Mouse (Mus musculus) heart, postnatal 25 days (tissue): ENCODE data around the gene Ccdc114. TPM values are rescaled to one million over a fixed set of nuclear protein-coding genes. Genes with fewer than 3 reads are reported as not detected.

Experiments
- DNase-seq: peaks from one replicate; pipeline ENCODE4 v3.0.0; 2022; ENCODE audit warnings: low spot score
- intact Hi-C: fragments of 180-260 bp; cut with DNase I; formaldehyde crosslinking; loops from one replicate; pipeline ENCODE4 v1.15.1; 2025
- total RNA-seq, 2 experiments: library from RNA; stranded (reverse); gene quantifications; 2 replicates each; pipeline ENCODE4 v1.2.3; 2021

Ccdc114 gene
- total RNA-seq, 2 experiments from 2014 or later, result 0.68 to 0.75 TPM

GRCm38 (mm10) chr7:45971831-45972723 lies 48.2 kb downstream of the Ccdc114 start:
- no peak for DNase-seq
- intact Hi-C loops, result no loop called here

GRCm38 (mm10) chr7:45973271-45973687 lies 49.4 kb downstream of the Ccdc114 start:
- intact Hi-C loops, result no loop called here
- no peak for DNase-seq

GRCm38 (mm10) chr7:45974103-45974502 lies 50.2 kb downstream of the Ccdc114 start:
- no peak for DNase-seq
- intact Hi-C loops, result no loop called here

- intact Hi-C loops, result no loop called here
- DNase-seq, result no peak
Measured at GRCm38 (mm10) chr7:45974512-45974911, 50.6 kb downstream of the Ccdc114 start.

- intact Hi-C loops, result no loop called here
Measured at GRCm38 (mm10) chr7:45981612-45982011, 57.7 kb downstream of the Ccdc114 start.

GRCm38 (mm10) chr7:45986893-45987292 lies 63.0 kb downstream of the Ccdc114 start:
- intact Hi-C loops, result no loop called here

More at GRCm38 (mm10) chr7:45981612-45982011, 57.7 kb downstream of the Ccdc114 start:
- DNase-seq, result no peak

GRCm38 (mm10) chr7:45988344-45988743 lies 64.5 kb downstream of the Ccdc114 start:
- DNase-seq, result no peak
- intact Hi-C loops, result no loop called here

More at GRCm38 (mm10) chr7:45986893-45987292, 63.0 kb downstream of the Ccdc114 start:
- DNase-seq, result no peak

GRCm38 (mm10) chr7:45992470-45992869 lies 68.6 kb downstream of the Ccdc114 start:
- intact Hi-C loops, result no loop called here
- no peak for DNase-seq

Other genes with a start within 250 kb of the Ccdc114 start
- gene Ntn5, start 240.1 kb upstream of the Ccdc114 start, total RNA-seq, result under 1 TPM; 0.14 to 0.29 TPM
- gene Sec1, start 229.7 kb upstream of the Ccdc114 start, total RNA-seq, result under 1 TPM in 1 of 2 experiments, not detected in 1; 0.16 TPM
- gene Car11, start 224.2 kb upstream of the Ccdc114 start, total RNA-seq, result 1 to 10 TPM; 2.5 to 3.8 TPM
- gene Dbp, start 219.0 kb upstream of the Ccdc114 start, total RNA-seq, result 100 to 1,000 TPM in 1 of 2 experiments, 10 to 100 TPM in 1; 13.6 to 153 TPM
- 100 to 1,000 TPM; 507 to 553 TPM for gene Rpl18, start 208.6 kb upstream of the Ccdc114 start, total RNA-seq
- gene Sphk2, start 206.1 kb upstream of the Ccdc114 start, total RNA-seq, result 10 to 100 TPM; 15.8 to 16.7 TPM
- under 1 TPM; 0.20 to 0.34 TPM for gene Fam83e, start 202.9 kb upstream of the Ccdc114 start, total RNA-seq
- not detected for gene Spaca4, start 198.3 kb upstream of the Ccdc114 start, total RNA-seq
- gene Lmtk3, start 140.3 kb upstream of the Ccdc114 start, total RNA-seq, result under 1 TPM in 1 of 2 experiments, not detected in 1; 0.14 TPM
- gene Sult2b1, start 139.4 kb upstream of the Ccdc114 start, total RNA-seq, result not detected
- gene Cyth2, start 109.5 kb upstream of the Ccdc114 start, total RNA-seq, result 10 to 100 TPM; 63.2 to 65.5 TPM
- under 1 TPM; 0.55 to 0.70 TPM for gene Kcnj14, start 99.3 kb upstream of the Ccdc114 start, total RNA-seq
- gene Grwd1, start 93.1 kb upstream of the Ccdc114 start, total RNA-seq, result 10 to 100 TPM in 1 of 2 experiments, 1 to 10 TPM in 1; 10.0 to 11.2 TPM
- 100 to 1,000 TPM in 1 of 2 experiments, 10 to 100 TPM in 1; 97.5 to 114 TPM for gene Kdelr1, start 51.3 kb upstream of the Ccdc114 start, total RNA-seq
- gene Grin2d, start 45.7 kb upstream of the Ccdc114 start, total RNA-seq, result under 1 TPM; 0.36 to 0.49 TPM
- gene Syngr4, start 27.4 kb upstream of the Ccdc114 start, total RNA-seq, result not detected
- gene Tmem143, start 27.1 kb upstream of the Ccdc114 start, total RNA-seq, result 100 to 1,000 TPM; 102 to 105 TPM
- 10 to 100 TPM; 20.9 to 28.7 TPM for gene Emp3, start 2.7 kb upstream of the Ccdc114 start, total RNA-seq
- gene Abcc6, start 106.2 kb downstream of the Ccdc114 start, total RNA-seq, result not detected
- 10 to 100 TPM; 77.4 to 78.0 TPM for gene Nomo1, start 109.6 kb downstream of the Ccdc114 start, total RNA-seq
- gene Kcnj11, start 176.7 kb downstream of the Ccdc114 start, total RNA-seq, result 10 to 100 TPM; 84.5 to 97.5 TPM